Mouse (Mus musculus) CD4-positive, CD25-positive, alpha-beta regulatory T cell, adult 4 months (primary cell): ENCODE results near the gene Donson. TPM values are rescaled to one million over a fixed set of nuclear protein-coding genes. Genes with fewer than 3 reads are reported as not detected.

Experiments
- ATAC-seq: one replicate; pipeline ENCODE4 v1.8.0; 2017
- polyA plus RNA-seq, 2 experiments: library from polyadenylated mRNA; unstranded; fragments of 100-300 nt; shearing (Covaris generic); gene quantifications; one replicate each; pipeline ENCODE4 v1.2.1; 2017

The Donson gene
- polyA plus RNA-seq, 2 experiments from 2014 or later = 13.4 to 31.8 TPM

GRCm38 (mm10) chr16:91640171-91640570, 48.4 kb downstream of the Donson start:
- ATAC-seq = no peak

- ATAC-seq = no peak
Observed at GRCm38 (mm10) chr16:91639636-91640035, 48.9 kb downstream of the Donson start.

- ATAC-seq = no peak
Observed at GRCm38 (mm10) chr16:91639161-91639560, 49.4 kb downstream of the Donson start.

GRCm38 (mm10) chr16:91633641-91634040, 54.9 kb downstream of the Donson start:
- ATAC-seq = no peak

- ATAC-seq = no peak
Observed at GRCm38 (mm10) chr16:91632940-91633339, 55.6 kb downstream of the Donson start.

GRCm38 (mm10) chr16:91632439-91632838, 56.1 kb downstream of the Donson start:
- ATAC-seq = no peak

- no peak for ATAC-seq
Observed at GRCm38 (mm10) chr16:91630584-91630983, 58.0 kb downstream of the Donson start.

- no peak for ATAC-seq
Observed at GRCm38 (mm10) chr16:91629749-91630148, 58.8 kb downstream of the Donson start.

- ATAC-seq = no peak
Observed at GRCm38 (mm10) chr16:91628673-91629072, 59.9 kb downstream of the Donson start.

- ATAC-seq = no peak
Observed at GRCm38 (mm10) chr16:91627831-91628230, 60.7 kb downstream of the Donson start.

Other genes with a start within 250 kb of the Donson start
- 100 to 1,000 TPM in 1 of 2 experiments, 10 to 100 TPM in 1; 86.0 to 120 TPM for gene Ifnar1, start 203.5 kb downstream of the Donson start, polyA plus RNA-seq
- gene Ifngr2, start 141.7 kb downstream of the Donson start, polyA plus RNA-seq = 10 to 100 TPM; 29.9 to 35.3 TPM
- gene Tmem50b, start 91.0 kb downstream of the Donson start, polyA plus RNA-seq = 10 to 100 TPM; 27.7 to 38.4 TPM
- gene Dnajc28, start 69.7 kb downstream of the Donson start, polyA plus RNA-seq = 1 to 10 TPM; 1.6 to 2.9 TPM
- 10 to 100 TPM; 60.1 to 96.6 TPM for gene Gart, start 41.8 kb downstream of the Donson start, polyA plus RNA-seq
- 100 to 1,000 TPM; 153 to 230 TPM for gene Son, start 41.3 kb downstream of the Donson start, polyA plus RNA-seq
- gene Cryzl1, start 40.2 kb upstream of the Donson start, polyA plus RNA-seq = 10 to 100 TPM; 65.7 to 82.1 TPM
- 1 to 10 TPM; 2.1 to 2.4 TPM for gene Itsn1, start 40.5 kb upstream of the Donson start, polyA plus RNA-seq